Mouse (Mus musculus): Measurements from ENCODE around the gene Psmd14. TPM values are rescaled to one million over a fixed set of nuclear protein-coding genes. Genes with fewer than 3 reads are reported as not detected.
A peak's percentile ranks its signal among the peaks of the same experiment; 100 is the strongest.

The Psmd14 gene
- polyA plus RNA-seq, 1 experiment, result 22.5 TPM

- 7% methylated on average over 22 of the region's 22 CpGs for WGBS
- no peak overlapping the region for H3K4me3 ChIP-seq (ENCODE audit: insufficient read depth, low read depth, low read length)
- H3K27me3 ChIP-seq (replicated peaks; ENCODE audit: control insufficient read depth, insufficient read depth, low read length), result peaks cover 23% of the 10 kb centered on the region
Measured at GRCm38 (mm10) chr2:61807151-61807550, 95.7 kb downstream of the Psmd14 start.

GRCm38 (mm10) chr2:61807781-61808180, 96.3 kb downstream of the Psmd14 start:
- no peaks in the 10 kb centered on the region for H3K36me3 ChIP-seq (ENCODE audit: control insufficient read depth, insufficient read depth, low read length)
- DNase-seq, result no peak

More at GRCm38 (mm10) chr2:61807151-61807550, 95.7 kb downstream of the Psmd14 start:
- Histone ChIP-seq H3K4me1 (ENCODE audit: control insufficient read depth, insufficient read depth, low read length) (peaks cover 3% of the 10 kb centered on the region), H3K27ac (ENCODE audit: insufficient read depth, low read depth, low read length) (no peak overlapping the region), H3K36me3 (ENCODE audit: control insufficient read depth, insufficient read depth, low read length) (no peaks in the 10 kb centered on the region)
- peak; percentile 19 for DNase-seq
- no peak for TF ChIP-seq CTCF (conservative IDR thresholded peaks at IDR 0.05; ENCODE audit: insufficient read depth, insufficient read length, low read depth, low read length)
- no peak for TF ChIP-seq POLR2A (IDR thresholded peaks at IDR 0.05; ENCODE audit: low read depth, low read length)

GRCm38 (mm10) chr2:61808776-61809175, 97.3 kb downstream of the Psmd14 start:
- WGBS, result 12% methylated on average over 6 of the region's 6 CpGs
- H3K4me1 ChIP-seq (ENCODE audit: control insufficient read depth, insufficient read depth, low read length), result peaks cover 3% of the 10 kb centered on the region; the same call in 1 of the 2 replicates
- TF ChIP-seq CTCF (conservative IDR thresholded peaks at IDR 0.05; ENCODE audit: insufficient read depth, insufficient read length, low read depth, low read length) (no peak), POLR2A (IDR thresholded peaks at IDR 0.05; ENCODE audit: low read depth, low read length) (no peak)
- no peak for DNase-seq
- H3K27me3 ChIP-seq (replicated peaks; ENCODE audit: control insufficient read depth, insufficient read depth, low read length), result peaks cover 23% of the 10 kb centered on the region
- no peak overlapping the region for H3K4me3 ChIP-seq (ENCODE audit: insufficient read depth, low read depth, low read length)
- no peak overlapping the region for H3K27ac ChIP-seq (ENCODE audit: insufficient read depth, low read depth, low read length)
- H3K36me3 ChIP-seq (ENCODE audit: control insufficient read depth, insufficient read depth, low read length), result no peaks in the 10 kb centered on the region

More at GRCm38 (mm10) chr2:61807781-61808180, 96.3 kb downstream of the Psmd14 start:
- TF ChIP-seq POLR2A (IDR thresholded peaks at IDR 0.05; ENCODE audit: low read depth, low read length), result no peak
- TF ChIP-seq CTCF (conservative IDR thresholded peaks at IDR 0.05; ENCODE audit: insufficient read depth, insufficient read length, low read depth, low read length), result no peak
- no peak overlapping the region for H3K4me3 ChIP-seq (ENCODE audit: insufficient read depth, low read depth, low read length)
- WGBS, result 53% methylated on average over 2 of the region's 2 CpGs
- no peak overlapping the region for H3K27ac ChIP-seq (ENCODE audit: insufficient read depth, low read depth, low read length)
- H3K4me1 ChIP-seq (ENCODE audit: control insufficient read depth, insufficient read depth, low read length), result peaks cover 3% of the 10 kb centered on the region
- peaks cover 28% of the 10 kb centered on the region for H3K27me3 ChIP-seq (replicated peaks; ENCODE audit: control insufficient read depth, insufficient read depth, low read length)

- no peak for DNase-seq
- H3K36me3 ChIP-seq (ENCODE audit: control insufficient read depth, insufficient read depth, low read length), result no peaks in the 10 kb centered on the region
- H3K27me3 ChIP-seq (replicated peaks; ENCODE audit: control insufficient read depth, insufficient read depth, low read length), result peaks cover 26% of the 10 kb centered on the region
- H3K4me3 ChIP-seq (ENCODE audit: insufficient read depth, low read depth, low read length), result no peak overlapping the region
- no peak overlapping the region for H3K27ac ChIP-seq (ENCODE audit: insufficient read depth, low read depth, low read length)
- 28% methylated on average over 1 of the region's 1 CpGs for WGBS
- TF ChIP-seq POLR2A (IDR thresholded peaks at IDR 0.05; ENCODE audit: low read depth, low read length), result no peak
- H3K4me1 ChIP-seq (ENCODE audit: control insufficient read depth, insufficient read depth, low read length), result peaks cover 3% of the 10 kb centered on the region; the same call in 1 of the 2 replicates
Measured at GRCm38 (mm10) chr2:61809381-61809780, 97.9 kb downstream of the Psmd14 start.

GRCm38 (mm10) chr2:61810751-61811150, 99.3 kb downstream of the Psmd14 start:
- WGBS, result 75% methylated on average over 4 of the region's 4 CpGs
- TF ChIP-seq CTCF (conservative IDR thresholded peaks at IDR 0.05; ENCODE audit: insufficient read depth, insufficient read length, low read depth, low read length) (no peak), POLR2A (IDR thresholded peaks at IDR 0.05; ENCODE audit: low read depth, low read length) (no peak)
- no peak for DNase-seq
- H3K27me3 ChIP-seq (replicated peaks; ENCODE audit: control insufficient read depth, insufficient read depth, low read length), result peaks cover 22% of the 10 kb centered on the region
- H3K4me3 ChIP-seq (ENCODE audit: insufficient read depth, low read depth, low read length), result no peak overlapping the region
- H3K4me1 ChIP-seq (ENCODE audit: control insufficient read depth, insufficient read depth, low read length), result peaks cover 6% of the 10 kb centered on the region
- no peaks in the 10 kb centered on the region for H3K36me3 ChIP-seq (ENCODE audit: control insufficient read depth, insufficient read depth, low read length)
- H3K27ac ChIP-seq (ENCODE audit: insufficient read depth, low read depth, low read length), result no peak overlapping the region

- no peak overlapping the region for H3K4me3 ChIP-seq (ENCODE audit: insufficient read depth, low read depth, low read length)
- TF ChIP-seq CTCF (conservative IDR thresholded peaks at IDR 0.05; ENCODE audit: insufficient read depth, insufficient read length, low read depth, low read length), result no peak
- no peak for TF ChIP-seq POLR2A (IDR thresholded peaks at IDR 0.05; ENCODE audit: low read depth, low read length)
- no peak overlapping the region for H3K27ac ChIP-seq (ENCODE audit: insufficient read depth, low read depth, low read length)
- WGBS, result 48% methylated on average over 8 of the region's 8 CpGs
- no peaks in the 10 kb centered on the region for H3K36me3 ChIP-seq (ENCODE audit: control insufficient read depth, insufficient read depth, low read length)
- H3K27me3 ChIP-seq (replicated peaks; ENCODE audit: control insufficient read depth, insufficient read depth, low read length), result peaks cover 25% of the 10 kb centered on the region
- DNase-seq, result no peak
- H3K4me1 ChIP-seq (ENCODE audit: control insufficient read depth, insufficient read depth, low read length), result peaks cover 6% of the 10 kb centered on the region
Measured at GRCm38 (mm10) chr2:61811163-61811506, 99.6 kb downstream of the Psmd14 start.

GRCm38 (mm10) chr2:61811507-61812421, 100.3 kb downstream of the Psmd14 start:
- no peaks in the 10 kb centered on the region for H3K36me3 ChIP-seq (ENCODE audit: control insufficient read depth, insufficient read depth, low read length)
- TF ChIP-seq CTCF (conservative IDR thresholded peaks at IDR 0.05; ENCODE audit: insufficient read depth, insufficient read length, low read depth, low read length) (no peak), POLR2A (IDR thresholded peaks at IDR 0.05; ENCODE audit: low read depth, low read length) (no peak)
- H3K27me3 ChIP-seq (replicated peaks; ENCODE audit: control insufficient read depth, insufficient read depth, low read length), result peaks cover 24% of the 10 kb centered on the region
- WGBS, result 2% methylated on average over 119 of the region's 121 CpGs
- peak overlapping the region; percentile 34 for H3K4me3 ChIP-seq (ENCODE audit: insufficient read depth, low read depth, low read length)
- H3K27ac ChIP-seq (ENCODE audit: insufficient read depth, low read depth, low read length), result no peak overlapping the region
- peak; percentile 42 for DNase-seq
- H3K4me1 ChIP-seq (ENCODE audit: control insufficient read depth, insufficient read depth, low read length), result peaks cover 6% of the 10 kb centered on the region
